Mouse (Mus musculus) bone marrow macrophage, adult 2 months (primary cell): ENCODE measurements around the gene Cadps.
"Not testable (repeated sequence)": the region's sequence is repeated elsewhere in the genome, so short reads cannot be mapped to it uniquely, and the experiment has no call there.

ENCODE experiments used
- CTCF ChIP-seq: IDR thresholded peaks from 2 replicates; pipeline ENCODE4 v1.5.1; 2012; ENCODE audit warnings: low read depth, mild to moderate bottlenecking, low read length, moderate library complexity
- POLR2A ChIP-seq: IDR thresholded peaks from 2 replicates; pipeline ENCODE4 v1.6.1; 2012; ENCODE audit warnings: mild to moderate bottlenecking, low read depth, low read length, borderline replicate concordance

DNA sequence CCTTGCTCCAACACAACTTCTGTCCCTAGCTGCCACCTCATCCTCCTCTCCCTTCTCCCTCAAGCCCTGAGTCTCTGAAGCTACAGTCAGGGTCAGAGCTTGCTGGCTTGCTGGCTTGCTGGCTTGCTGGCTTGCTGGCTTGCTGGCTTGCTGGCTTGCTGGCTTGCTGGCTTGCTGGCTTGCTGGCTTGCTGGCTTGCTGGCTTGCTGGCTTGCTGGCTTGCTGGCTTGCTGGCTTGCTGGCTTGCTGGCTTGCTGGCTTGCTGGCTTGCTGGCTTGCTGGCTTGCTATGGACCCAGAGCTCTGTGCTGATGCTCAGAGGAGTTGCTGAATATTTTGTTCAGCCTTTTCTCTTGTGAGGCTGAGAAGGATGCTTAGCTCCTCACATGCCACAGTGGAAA is 261.1 kb downstream of the Cadps start:
- TF ChIP-seq CTCF, POLR2A: not testable (repeated sequence)
